Mouse (Mus musculus) lung, adult 2 months (tissue): ENCODE measurements around the gene Il2. TPM values are rescaled to one million over a fixed set of nuclear protein-coding genes. Genes with fewer than 3 reads are reported as not detected.

ENCODE experiments used
- DNase-seq: peaks from one replicate; pipeline ENCODE4 v3.0.0; 2022
- H3K4me1 ChIP-seq: fragments of 200-500 bp; 2 replicates; pipeline ENCODE4 v1.6.1; 2011; ENCODE audit warnings: low read length; ENCODE audit not compliant: control insufficient read depth, insufficient read depth
- H3K4me3 ChIP-seq: fragments of 200-500 bp; replicated peaks from 2 replicates; pipeline ENCODE3; 2011; ENCODE audit warnings: low read depth, mild to moderate bottlenecking, control low read depth, low read length; ENCODE audit errors: extremely low read depth
- CTCF ChIP-seq: fragments of 200-500 bp; IDR thresholded peaks from 2 replicates; pipeline ENCODE4 v1.5.1; 2011; ENCODE audit warnings: mild to moderate bottlenecking, low read length, control low read depth; ENCODE audit not compliant: insufficient read depth
- POLR2A ChIP-seq: fragments of 200-500 bp; IDR thresholded peaks from 2 replicates; pipeline ENCODE4 v1.6.1; 2011; ENCODE audit warnings: low read depth, mild to moderate bottlenecking, control low read depth, low read length, borderline replicate concordance; ENCODE audit errors: extremely low read depth
- WGBS: fragments of 180-500 bp; shearing (Covaris S2); methylation state at CpG from one replicate; pipeline ENCODE4 v1.1.7; 2018; 5-methylcytosine and 5-hydroxymethylcytosine counted together
- polyA plus RNA-seq: library from polyadenylated mRNA; depleted of rRNA; stranded (reverse); fragments of >200 nt; gene quantifications from 2 replicates; pipeline ENCODE4 v1.2.3, GENCODE M21; 2012; rRNA removed

The Il2 gene
- polyA plus RNA-seq, result not detected in 2 replicates

DNA sequence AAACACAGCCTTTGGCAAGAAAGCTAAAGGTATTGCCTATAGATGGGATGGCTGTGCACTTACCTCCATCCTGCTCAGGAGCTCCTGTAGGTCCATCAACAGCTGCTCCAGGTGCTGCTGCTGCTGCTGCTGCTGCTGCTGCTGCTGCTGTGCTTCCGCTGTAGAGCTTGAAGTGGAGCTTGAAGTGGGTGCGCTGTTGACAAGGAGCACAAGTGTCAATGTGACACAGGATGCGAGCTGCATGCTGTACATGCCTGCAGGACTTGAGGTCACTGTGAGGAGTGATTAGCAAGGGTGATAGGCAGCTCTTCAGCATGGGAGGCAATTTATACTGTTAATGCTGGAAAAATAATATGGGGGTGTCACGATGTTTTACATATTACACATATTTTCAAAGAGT, at the start of gene Il2:
TSS of gene Il2 (minus strand) at position 305 of the 400 bp plus-strand sequence.
- no peaks in the 10 kb centered on the region for H3K4me1 ChIP-seq
- 63% methylated on average over 4 of the region's 4 CpGs for WGBS
- TF ChIP-seq POLR2A (no peak), CTCF (no peak)

DNA sequence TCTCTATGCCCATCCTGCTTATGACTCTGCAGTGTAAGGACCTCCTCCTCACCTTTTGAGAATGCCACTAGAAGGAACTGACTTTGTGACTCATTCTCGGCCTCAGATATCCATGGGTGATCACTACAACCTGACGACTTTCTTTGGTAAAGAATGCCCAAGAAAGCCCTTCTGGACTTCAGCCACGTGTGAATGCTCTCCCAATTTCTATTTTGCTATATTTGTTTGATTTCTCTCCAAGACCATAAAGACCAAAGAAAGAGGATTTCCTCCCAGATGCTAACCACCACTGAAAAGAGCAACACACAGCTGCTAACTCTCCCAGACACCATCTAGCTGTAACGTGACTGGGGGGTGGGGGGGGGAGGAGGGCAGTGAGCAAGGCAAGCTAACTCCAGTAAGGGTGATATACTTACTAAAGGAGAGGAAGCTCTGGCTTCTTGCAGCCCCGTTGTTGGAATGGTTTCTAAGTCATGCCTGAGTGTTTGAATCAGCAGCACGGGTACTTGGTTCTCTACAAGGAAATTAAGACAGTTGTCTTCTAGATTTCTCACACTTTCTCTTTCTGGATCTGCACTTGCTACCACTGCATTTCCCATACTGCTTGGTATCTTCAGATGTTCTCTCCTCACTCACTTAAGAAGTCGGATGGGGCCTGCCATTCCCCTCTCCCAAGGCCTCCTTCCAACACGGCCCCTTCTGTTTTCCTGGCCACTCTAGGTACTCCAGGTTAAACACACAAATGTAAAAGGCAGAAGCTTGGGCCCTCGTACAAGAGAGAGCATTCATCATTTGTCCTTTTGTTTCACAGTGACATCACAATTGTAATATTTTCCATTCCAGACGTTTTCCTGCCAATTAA, 49.2 kb upstream of the Il2 start:
- TF ChIP-seq CTCF (no peak), POLR2A (no peak)
- Histone ChIP-seq H3K4me1 (no peaks in the 10 kb centered on the region), H3K4me3 (no peak overlapping the region)
- WGBS, result 33% methylated on average over 10 of the region's 10 CpGs
- no peak for DNase-seq

More for the DNA sequence above, at the start of gene Il2:
- H3K4me3 ChIP-seq, result no peak within 1 kb of the TSS
- DNase-seq, result no peak

DNA sequence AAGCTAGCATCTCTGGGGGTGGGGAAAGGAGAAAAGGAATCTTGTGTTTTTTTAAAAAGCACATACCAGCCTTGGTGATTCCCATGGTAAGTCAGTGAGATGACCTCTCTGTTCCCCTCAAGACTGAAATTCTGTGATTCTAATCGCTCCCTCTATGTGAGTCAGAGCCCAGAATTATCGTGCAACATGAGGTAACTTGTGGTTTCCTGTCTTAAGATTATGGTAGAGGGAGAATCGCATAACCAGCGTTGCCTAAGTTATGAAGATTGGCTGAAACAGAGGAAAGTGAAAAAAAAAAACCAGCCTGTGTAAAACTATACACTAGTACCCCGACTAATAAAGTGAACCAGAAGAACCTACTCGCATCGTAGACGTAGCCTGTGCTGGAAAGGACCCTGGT, 47.5 kb upstream of the Il2 start:
- DNase-seq, result no peak
- Histone ChIP-seq H3K4me3 (no peak overlapping the region), H3K4me1 (no peaks in the 10 kb centered on the region)
- 72% methylated on average over 8 of the region's 8 CpGs for WGBS
- TF ChIP-seq POLR2A (no peak), CTCF (no peak)

DNA sequence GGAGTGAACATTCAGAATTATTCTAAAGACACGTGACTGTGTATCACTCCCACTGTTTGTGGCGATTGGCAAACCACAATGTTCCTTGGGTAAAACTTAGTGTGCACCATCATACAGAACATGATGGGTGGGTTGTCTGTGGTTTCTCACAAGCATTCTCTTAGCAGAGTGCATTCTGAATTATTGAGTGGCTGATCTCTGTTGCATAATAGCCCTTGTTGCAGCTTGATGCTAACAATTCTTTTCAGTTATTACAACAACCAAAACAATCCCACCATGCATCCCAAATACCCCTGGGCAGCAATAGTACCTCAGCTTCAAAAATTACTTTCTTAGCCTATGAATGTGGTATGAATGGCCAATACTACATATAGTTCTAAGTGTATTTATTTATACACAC, 43.5 kb upstream of the Il2 start:
- no peak overlapping the region for H3K4me3 ChIP-seq
- no peaks in the 10 kb centered on the region for H3K4me1 ChIP-seq
- DNase-seq, result no peak
- 91% methylated on average over 2 of the region's 2 CpGs for WGBS
- no peak for TF ChIP-seq POLR2A
- no peak for TF ChIP-seq CTCF

DNA sequence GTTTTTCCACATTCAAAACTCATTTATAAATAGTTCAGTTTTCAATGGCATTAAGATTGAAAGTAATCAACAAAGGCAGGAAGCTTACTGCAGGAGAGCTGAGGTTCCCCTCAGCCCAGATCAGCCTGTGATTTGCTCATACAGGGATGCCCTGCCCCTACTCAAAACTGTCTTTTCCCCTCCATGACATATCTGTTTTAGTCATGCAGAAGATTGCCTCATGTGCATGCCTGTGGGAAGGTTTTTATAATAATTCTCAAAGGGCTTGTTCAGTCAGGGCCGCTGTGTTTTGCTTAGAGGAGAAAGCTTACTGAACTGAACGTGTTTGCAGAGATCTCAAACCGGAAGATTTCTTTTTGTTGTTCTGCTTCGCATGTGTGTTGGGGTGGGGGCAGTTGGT, 35.3 kb upstream of the Il2 start:
- TF ChIP-seq POLR2A, result no peak
- no peak for TF ChIP-seq CTCF
- H3K4me1 ChIP-seq, result no peaks in the 10 kb centered on the region
- no peak overlapping the region for H3K4me3 ChIP-seq
- WGBS, result 75% methylated on average over 4 of the region's 4 CpGs
- DNase-seq, result no peak

DNA sequence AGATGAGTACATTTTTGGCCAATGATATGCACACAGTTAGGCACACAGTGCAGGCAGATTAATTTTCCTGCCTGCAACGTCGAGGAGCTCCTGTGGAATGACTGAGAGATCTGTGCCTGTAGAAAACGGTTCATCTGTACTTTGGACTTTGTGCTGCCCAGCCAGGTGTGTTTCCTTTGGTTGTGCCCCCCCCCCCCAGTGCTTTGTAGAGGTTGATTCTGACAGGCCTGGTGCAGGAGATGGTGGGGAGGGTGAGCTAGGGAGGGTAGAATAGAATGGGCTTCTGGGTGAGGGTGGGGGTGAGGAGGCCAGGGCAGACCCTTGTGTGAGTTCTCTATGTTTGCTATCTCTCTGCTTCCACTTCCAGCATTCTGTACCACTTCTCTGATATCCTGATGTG, 32.5 kb upstream of the Il2 start:
- no peak for TF ChIP-seq CTCF
- no peak for TF ChIP-seq POLR2A
- Histone ChIP-seq H3K4me3 (no peak overlapping the region), H3K4me1 (no peaks in the 10 kb centered on the region)
- no peak for DNase-seq
- 74% methylated on average over 3 of the region's 3 CpGs for WGBS

DNA sequence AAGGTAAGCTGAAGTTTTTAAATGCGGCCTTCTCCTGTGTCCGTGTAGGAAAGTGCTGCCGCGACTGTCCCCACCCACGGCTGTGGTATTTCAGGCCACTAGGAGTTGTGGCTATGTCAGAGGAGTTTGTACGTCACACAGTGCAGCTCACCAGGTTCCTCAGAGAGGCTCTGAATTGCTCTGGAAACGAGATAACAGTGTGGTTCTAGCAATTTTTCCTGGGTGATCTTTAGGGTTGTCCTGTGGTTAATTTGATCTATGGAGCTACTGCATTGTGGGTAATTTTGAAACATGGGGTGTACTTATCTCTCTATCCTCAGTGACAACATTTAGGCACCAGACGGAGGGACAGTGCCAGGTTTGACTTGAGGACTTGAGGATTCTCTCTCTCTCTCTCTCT, 31.3 kb upstream of the Il2 start:
- no peak for DNase-seq
- WGBS, result 72% methylated on average over 8 of the region's 8 CpGs
- TF ChIP-seq CTCF, result no peak
- no peak for TF ChIP-seq POLR2A
- no peak overlapping the region for H3K4me3 ChIP-seq
- H3K4me1 ChIP-seq, result peaks cover 2% of the 10 kb centered on the region; the same call in 1 of the 2 replicates

DNA sequence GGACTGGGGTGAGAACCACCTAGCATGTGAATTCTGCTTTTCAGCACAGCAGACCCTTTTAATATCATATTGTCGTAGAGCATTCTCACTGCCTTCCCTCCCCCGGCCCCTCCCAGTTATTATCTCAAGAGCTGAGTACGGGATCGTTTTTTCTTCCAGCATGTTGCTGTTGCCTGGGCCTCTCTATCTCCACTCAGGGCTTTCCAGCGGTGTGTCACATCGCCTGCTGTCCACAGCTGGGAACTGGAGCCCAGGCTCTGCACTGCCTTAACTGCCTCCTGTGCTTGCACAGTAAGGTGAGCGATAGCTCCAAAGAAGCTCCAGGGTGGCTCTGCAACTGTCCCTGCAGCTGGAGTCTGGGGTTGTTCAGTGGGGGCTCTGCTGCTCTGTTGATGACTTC, 28.6 kb upstream of the Il2 start:
- TF ChIP-seq CTCF (no peak), POLR2A (no peak)
- 58% methylated on average over 7 of the region's 7 CpGs for WGBS
- no peak for DNase-seq
- Histone ChIP-seq H3K4me1 (peaks cover 2% of the 10 kb centered on the region; the same call in 1 of the 2 replicates), H3K4me3 (no peak overlapping the region)

DNA sequence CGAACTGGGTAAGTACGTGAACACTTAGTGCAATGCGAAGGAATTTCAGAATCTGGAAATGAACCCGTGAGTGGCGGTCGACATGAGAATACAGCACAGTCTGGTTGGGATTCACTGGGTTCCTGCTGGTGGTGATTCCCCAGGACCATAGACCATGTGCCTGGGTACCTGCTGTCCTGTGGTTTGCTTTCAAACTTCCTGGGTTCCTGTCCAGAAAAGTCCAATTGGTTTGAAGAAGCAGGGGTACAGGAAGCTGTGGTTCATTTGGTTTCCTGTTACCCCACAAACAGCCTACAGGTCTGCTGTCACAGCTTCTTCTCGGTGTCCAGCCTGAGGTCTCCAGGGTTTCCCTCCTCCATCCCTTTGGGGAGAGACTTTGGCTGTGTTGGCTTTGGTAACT, 27.2 kb upstream of the Il2 start:
- Histone ChIP-seq H3K4me1 (peaks cover 2% of the 10 kb centered on the region; the same call in 1 of the 2 replicates), H3K4me3 (no peak overlapping the region)
- WGBS, result 72% methylated on average over 7 of the region's 7 CpGs
- TF ChIP-seq POLR2A (no peak), CTCF (no peak)
- DNase-seq, result no peak

DNA sequence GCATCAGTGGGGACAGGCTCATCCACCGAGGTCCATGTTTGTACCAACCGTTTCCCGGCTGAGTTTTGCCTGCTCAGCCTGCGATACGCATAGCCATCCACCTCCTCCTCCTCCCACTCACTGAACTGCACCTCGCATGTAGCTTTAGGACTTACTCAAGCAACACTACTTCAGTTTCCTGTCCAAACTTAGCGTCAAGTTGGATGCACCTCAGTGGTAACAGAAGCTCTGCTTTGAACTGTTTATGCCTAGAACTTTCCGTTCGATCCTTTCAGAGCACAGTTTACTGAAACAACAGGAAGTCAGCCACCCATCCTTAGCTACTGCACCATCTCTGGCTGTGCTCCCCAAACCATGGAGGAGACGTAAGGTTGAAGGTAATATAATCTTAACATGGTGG, 26.5 kb upstream of the Il2 start:
- 60% methylated on average over 10 of the region's 10 CpGs for WGBS
- DNase-seq, result no peak

More for the DNA sequence above, 26.5 kb upstream of the Il2 start:
- Histone ChIP-seq H3K4me3 (no peak overlapping the region), H3K4me1 (peaks cover 2% of the 10 kb centered on the region; the same call in 1 of the 2 replicates)
- TF ChIP-seq POLR2A, result no peak
- TF ChIP-seq CTCF, result no peak
